Mouse (Mus musculus): ENCODE data around the gene Col23a1. TPM values are rescaled to one million over a fixed set of nuclear protein-coding genes. Genes with fewer than 3 reads are reported as not detected.

The Col23a1 gene
- polyA plus RNA-seq, 1 experiment from 2014 or later, result 8.0 TPM

DNA sequence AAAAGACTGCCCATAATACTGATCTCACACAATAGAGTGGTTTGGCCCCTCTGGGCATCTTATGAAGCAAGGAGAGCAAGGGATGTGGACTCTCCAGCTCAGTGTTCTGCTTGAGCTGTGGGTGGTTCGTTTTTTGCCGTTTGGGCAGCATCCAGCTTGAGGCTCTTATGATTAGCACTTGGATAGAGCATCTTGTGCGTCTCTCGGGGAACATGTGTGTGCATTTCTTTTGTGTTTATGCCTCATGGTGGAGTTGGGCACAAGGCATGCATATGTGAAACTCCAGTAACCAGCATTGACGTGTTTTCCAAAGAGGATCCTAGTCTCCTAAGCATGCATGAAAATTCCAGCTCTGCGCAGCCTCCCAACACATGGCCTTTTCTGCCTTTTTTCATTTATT lies 47.9 kb downstream of the Col23a1 start:
- Histone ChIP-seq H3K9ac (no peak overlapping the region), H3K27me3 (no peaks in the 10 kb centered on the region; the same call in 1 of the 2 replicates), H3K36me3 (no peaks in the 10 kb centered on the region), H3K4me2 (no peak overlapping the region), H3K27ac (replicated peaks) (no peak overlapping the region), H3K9me3 (no peaks in the 10 kb centered on the region), H3K4me3 (no peak overlapping the region), H3K4me1 (replicated peaks) (no peaks in the 10 kb centered on the region)
- WGBS, result 84% methylated on average over 6 of the region's 6 CpGs
- ATAC-seq (ENCODE audit: low read depth), result no peak

DNA sequence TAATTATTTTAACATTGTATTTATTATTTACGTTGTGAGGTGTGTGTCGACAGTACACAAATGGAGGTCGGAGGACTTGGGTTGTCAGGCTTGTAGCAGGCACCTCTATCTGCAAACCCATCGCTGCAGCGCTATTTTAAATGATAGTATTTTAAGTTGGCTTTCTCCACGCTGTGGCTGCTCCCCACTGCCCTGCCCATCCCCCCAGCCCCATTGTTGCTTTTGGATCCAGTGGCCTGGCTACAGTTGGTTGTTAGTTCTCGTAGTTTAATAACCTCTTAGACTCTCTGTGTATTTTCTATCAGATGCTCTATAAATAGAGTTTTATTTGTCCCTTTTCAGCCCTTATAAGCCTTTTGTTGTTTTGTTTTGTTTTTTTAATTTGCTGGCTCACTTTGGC lies 48.7 kb downstream of the Col23a1 start:
- WGBS, result 70% methylated on average over 7 of the region's 7 CpGs
- ATAC-seq (ENCODE audit: low read depth), result no peak
- H3K36me3 ChIP-seq, result no peaks in the 10 kb centered on the region
- H3K4me2 ChIP-seq, result no peak overlapping the region
- H3K4me1 ChIP-seq (replicated peaks), result no peaks in the 10 kb centered on the region
- no peaks in the 10 kb centered on the region; the same call in 1 of the 2 replicates for H3K27me3 ChIP-seq
- no peak overlapping the region for H3K9ac ChIP-seq
- H3K9me3 ChIP-seq, result no peaks in the 10 kb centered on the region
- no peak overlapping the region for H3K27ac ChIP-seq (replicated peaks)
- no peak overlapping the region for H3K4me3 ChIP-seq

DNA sequence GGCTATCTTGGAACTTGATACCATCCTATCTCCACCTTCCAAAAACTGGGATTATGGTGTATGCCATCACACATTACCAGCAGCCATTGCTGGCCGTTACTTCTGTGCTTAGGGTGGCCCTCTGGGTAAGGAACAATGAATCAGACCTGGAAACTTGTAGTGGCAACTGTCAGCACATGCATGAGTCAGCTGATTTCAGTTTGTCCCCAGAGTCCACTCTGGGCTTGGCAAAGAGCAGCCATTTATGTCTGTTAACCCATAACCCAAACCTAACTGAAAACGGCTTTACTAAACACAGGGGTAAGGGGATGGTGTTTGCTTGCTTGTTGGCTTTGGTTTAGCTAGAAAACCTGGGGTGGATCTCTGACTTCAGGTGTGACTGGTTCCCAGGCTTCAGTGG lies 51.4 kb downstream of the Col23a1 start:
- 56% methylated on average over 2 of the region's 2 CpGs for WGBS
- ATAC-seq (ENCODE audit: low read depth), result no peak
- H3K4me1 ChIP-seq (replicated peaks), result no peaks in the 10 kb centered on the region
- H3K9ac ChIP-seq, result no peak overlapping the region
- H3K9me3 ChIP-seq, result no peaks in the 10 kb centered on the region
- no peak overlapping the region for H3K4me3 ChIP-seq
- no peak overlapping the region for H3K27ac ChIP-seq (replicated peaks)
- H3K36me3 ChIP-seq, result no peaks in the 10 kb centered on the region
- no peaks in the 10 kb centered on the region for H3K27me3 ChIP-seq
- H3K4me2 ChIP-seq, result no peak overlapping the region

- Histone ChIP-seq H3K27me3 (no peaks in the 10 kb centered on the region), H3K9ac (no peak overlapping the region), H3K9me3 (no peaks in the 10 kb centered on the region), H3K4me1 (replicated peaks) (no peaks in the 10 kb centered on the region), H3K4me3 (no peak overlapping the region), H3K4me2 (no peak overlapping the region), H3K27ac (replicated peaks) (no peak overlapping the region), H3K36me3 (no peaks in the 10 kb centered on the region)
- WGBS, result 91% methylated on average over 6 of the region's 6 CpGs
- ATAC-seq (ENCODE audit: low read depth), result no peak
These were observed 53.1 kb downstream of the Col23a1 start for GRCm38 (mm10) chr11:51342776-51343175.

DNA sequence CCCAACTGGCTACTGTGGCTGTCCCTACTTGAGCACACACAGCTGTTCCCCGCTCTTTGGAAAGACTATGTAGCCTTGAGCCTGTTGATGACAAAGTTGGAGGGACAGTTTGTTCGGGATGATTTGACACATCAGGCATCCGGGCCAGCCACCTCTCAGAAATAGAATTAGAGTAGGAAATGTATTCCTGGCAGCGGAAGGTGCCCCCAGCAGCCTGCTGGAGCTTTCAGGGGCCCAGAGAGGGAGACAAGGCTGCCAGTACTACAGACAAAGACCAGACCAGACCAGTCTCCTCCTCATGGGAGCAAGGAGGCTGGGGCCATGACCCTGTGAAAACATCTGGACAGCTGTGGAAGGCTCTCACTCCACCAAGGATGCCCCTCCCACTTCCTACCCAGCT lies 53.6 kb downstream of the Col23a1 start:
- Histone ChIP-seq H3K4me1 (replicated peaks) (no peaks in the 10 kb centered on the region), H3K27me3 (no peaks in the 10 kb centered on the region), H3K4me3 (no peak overlapping the region), H3K36me3 (no peaks in the 10 kb centered on the region), H3K27ac (replicated peaks) (no peak overlapping the region), H3K9me3 (no peaks in the 10 kb centered on the region), H3K4me2 (no peak overlapping the region), H3K9ac (no peak overlapping the region)
- ATAC-seq (ENCODE audit: low read depth), result no peak
- 85% methylated on average over 4 of the region's 4 CpGs for WGBS

GRCm38 (mm10) chr11:51343728-51344289 lies 54.1 kb downstream of the Col23a1 start:
- H3K9ac ChIP-seq, result no peak overlapping the region
- WGBS, result 86% methylated on average over 5 of the region's 5 CpGs
- H3K27me3 ChIP-seq, result no peaks in the 10 kb centered on the region
- H3K9me3 ChIP-seq, result no peaks in the 10 kb centered on the region
- no peak overlapping the region for H3K4me3 ChIP-seq
- no peak overlapping the region for H3K4me2 ChIP-seq
- no peaks in the 10 kb centered on the region for H3K36me3 ChIP-seq
- H3K4me1 ChIP-seq (replicated peaks), result no peaks in the 10 kb centered on the region
- ATAC-seq (ENCODE audit: low read depth), result no peak
- no peak overlapping the region for H3K27ac ChIP-seq (replicated peaks)

DNA sequence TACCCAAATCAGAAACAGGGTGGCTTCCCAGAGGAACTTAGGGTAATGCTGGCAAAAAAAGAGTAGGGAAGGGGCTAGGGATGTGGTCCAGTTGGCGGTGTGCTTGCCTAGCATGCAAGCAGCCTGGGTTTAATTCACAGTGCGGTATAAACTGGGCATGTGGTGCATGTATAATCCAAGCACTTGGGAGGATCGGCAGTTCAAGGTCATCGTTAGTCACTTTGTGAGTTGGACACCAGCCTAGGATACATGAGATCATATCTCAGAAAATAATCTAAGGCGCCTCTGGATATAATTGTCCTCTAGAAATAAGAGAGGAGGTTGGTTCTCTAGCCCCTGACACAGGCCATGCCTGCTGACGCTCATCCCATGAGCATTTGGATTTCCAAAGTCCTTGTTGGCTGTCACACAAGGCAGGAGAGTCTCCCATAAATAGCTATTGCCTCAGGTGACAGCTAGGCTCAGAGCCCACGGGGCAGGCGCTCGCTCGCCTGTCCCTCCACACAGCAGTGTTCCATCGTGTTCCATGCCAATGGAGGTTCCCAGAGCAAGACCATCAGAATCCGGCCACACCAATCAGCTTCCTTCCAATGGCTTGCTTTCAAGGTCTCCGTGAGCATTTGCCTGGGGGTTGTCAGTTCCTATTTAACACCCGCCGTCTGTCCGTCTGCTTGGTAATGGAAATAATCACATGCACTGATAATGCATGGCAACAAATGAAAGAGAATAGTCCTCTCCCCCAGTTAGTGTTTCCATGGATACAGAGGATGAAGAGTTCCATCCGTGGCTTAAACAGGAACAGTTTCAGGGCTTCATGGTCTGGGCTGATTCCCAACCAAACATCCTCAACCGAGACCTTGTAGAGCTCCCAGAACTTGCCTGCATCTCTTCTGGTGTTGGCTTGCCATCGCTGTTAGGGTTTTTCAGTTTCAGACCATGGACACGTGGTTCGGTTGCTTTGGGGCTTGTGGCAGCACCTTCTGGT lies 56.1 kb downstream of the Col23a1 start:
- no peak overlapping the region for H3K4me3 ChIP-seq
- no peaks in the 10 kb centered on the region for H3K9me3 ChIP-seq
- H3K36me3 ChIP-seq, result no peaks in the 10 kb centered on the region
- H3K4me1 ChIP-seq (replicated peaks), result no peaks in the 10 kb centered on the region
- ATAC-seq (ENCODE audit: low read depth), result no peak
- H3K9ac ChIP-seq, result no peak overlapping the region
- 85% methylated on average over 21 of the region's 21 CpGs for WGBS
- no peak overlapping the region for H3K27ac ChIP-seq (replicated peaks)
- no peaks in the 10 kb centered on the region for H3K27me3 ChIP-seq
- H3K4me2 ChIP-seq, result no peak overlapping the region

GRCm38 (mm10) chr11:51347756-51348155 lies 58.0 kb downstream of the Col23a1 start:
- ATAC-seq (ENCODE audit: low read depth), result no peak
- Histone ChIP-seq H3K4me1 (replicated peaks) (no peaks in the 10 kb centered on the region), H3K4me3 (no peak overlapping the region), H3K27ac (replicated peaks) (no peak overlapping the region), H3K4me2 (no peak overlapping the region), H3K27me3 (no peaks in the 10 kb centered on the region), H3K36me3 (no peaks in the 10 kb centered on the region), H3K9ac (no peak overlapping the region), H3K9me3 (no peaks in the 10 kb centered on the region)
- WGBS, result 80% methylated on average over 2 of the region's 2 CpGs

- no peaks in the 10 kb centered on the region for H3K4me1 ChIP-seq (replicated peaks)
These were observed 59.9 kb downstream of the Col23a1 start for GRCm38 (mm10) chr11:51349665-51350064.

GRCm38 (mm10) chr11:51351151-51351550 lies 61.4 kb downstream of the Col23a1 start:
- Histone ChIP-seq H3K4me3 (no peak overlapping the region), H3K27ac (replicated peaks) (no peak overlapping the region)
- 80% methylated on average over 9 of the region's 9 CpGs for WGBS

More at GRCm38 (mm10) chr11:51349665-51350064, 59.9 kb downstream of the Col23a1 start:
- Histone ChIP-seq H3K4me2 (no peak overlapping the region), H3K36me3 (no peaks in the 10 kb centered on the region), H3K9ac (no peak overlapping the region), H3K4me3 (no peak overlapping the region), H3K27ac (replicated peaks) (no peak overlapping the region), H3K9me3 (no peaks in the 10 kb centered on the region), H3K27me3 (no peaks in the 10 kb centered on the region)
- no peak for ATAC-seq (ENCODE audit: low read depth)

GRCm38 (mm10) chr11:51351841-51352240 lies 62.1 kb downstream of the Col23a1 start:
- Histone ChIP-seq H3K27ac (replicated peaks) (no peak overlapping the region), H3K27me3 (no peaks in the 10 kb centered on the region), H3K4me1 (replicated peaks) (no peaks in the 10 kb centered on the region), H3K36me3 (no peaks in the 10 kb centered on the region), H3K9me3 (no peaks in the 10 kb centered on the region), H3K4me3 (no peak overlapping the region), H3K4me2 (no peak overlapping the region), H3K9ac (no peak overlapping the region)
- ATAC-seq (ENCODE audit: low read depth), result no peak
- 51% methylated on average over 5 of the region's 5 CpGs for WGBS

More at GRCm38 (mm10) chr11:51351151-51351550, 61.4 kb downstream of the Col23a1 start:
- Histone ChIP-seq H3K9ac (no peak overlapping the region), H3K27me3 (no peaks in the 10 kb centered on the region), H3K9me3 (no peaks in the 10 kb centered on the region), H3K4me1 (replicated peaks) (no peaks in the 10 kb centered on the region), H3K4me2 (no peak overlapping the region), H3K36me3 (no peaks in the 10 kb centered on the region)
- ATAC-seq (ENCODE audit: low read depth), result no peak

- H3K4me2 ChIP-seq, result no peak overlapping the region
- H3K4me1 ChIP-seq (replicated peaks), result no peaks in the 10 kb centered on the region
- no peak overlapping the region for H3K9ac ChIP-seq
- WGBS, result 77% methylated on average over 5 of the region's 5 CpGs
- ATAC-seq (ENCODE audit: low read depth), result no peak
- no peak overlapping the region for H3K27ac ChIP-seq (replicated peaks)
- H3K27me3 ChIP-seq, result no peaks in the 10 kb centered on the region
- no peak overlapping the region for H3K4me3 ChIP-seq
- no peaks in the 10 kb centered on the region for H3K9me3 ChIP-seq
- no peaks in the 10 kb centered on the region for H3K36me3 ChIP-seq
These were observed 64.0 kb downstream of the Col23a1 start for GRCm38 (mm10) chr11:51353746-51354145.
